Mouse (Mus musculus) forebrain, embryonic 10.5 days (tissue): ENCODE results near the gene Gm45233. TPM values are rescaled to one million over a fixed set of nuclear protein-coding genes. Genes with fewer than 3 reads are reported as not detected.
"Not testable (repeated sequence)": the region's sequence is repeated elsewhere in the genome, so short reads cannot be mapped to it uniquely, and the experiment has no call there.

Source experiments
- DNase-seq: peaks from one replicate; pipeline ENCODE4 v3.0.0-alpha.2; 2017; ENCODE audit warnings: low spot score; ENCODE audit errors: extremely low spot score
- H3K27ac ChIP-seq: fragments of 300-500 bp; sonication (generic); 2 replicates; pipeline ENCODE4 v1.5.1; 2016; ENCODE audit warnings: mild to moderate bottlenecking
- H3K27me3 ChIP-seq: fragments of 300-500 bp; sonication (generic); 2 replicates; pipeline ENCODE4 v1.6.1; 2016; ENCODE audit warnings: mild to moderate bottlenecking; ENCODE audit not compliant: poor library complexity, severe bottlenecking
- H3K36me3 ChIP-seq: fragments of 300-500 bp; sonication (generic); replicated peaks from 2 replicates; pipeline ENCODE4 v1.6.1; 2016; ENCODE audit warnings: mild to moderate bottlenecking, moderate library complexity
- H3K4me1 ChIP-seq: fragments of 300-500 bp; sonication (generic); 2 replicates; pipeline ENCODE4 v1.6.1; 2016
- H3K4me3 ChIP-seq: fragments of 300-500 bp; sonication (generic); 2 replicates; pipeline ENCODE4 v1.5.1; 2016; ENCODE audit warnings: mild to moderate bottlenecking, moderate library complexity
- H3K9me3 ChIP-seq: fragments of 300-500 bp; sonication (generic); 2 replicates; pipeline ENCODE4 v1.6.1; 2016; ENCODE audit warnings: mild to moderate bottlenecking, moderate library complexity
- WGBS: fragments of 180-500 bp; shearing (Covaris S2); methylation state at CpG from one replicate; pipeline ENCODE4 v1.1.7; 2016; 5-methylcytosine and 5-hydroxymethylcytosine counted together
- polyA plus RNA-seq: library from polyadenylated mRNA; unstranded; fragments of >200 nt; fragmentation: Nextera tagmentation; extraction: Ambion mirVana; gene quantifications from 2 replicates; pipeline ENCODE4 v1.2.1, GENCODE M21; 2016

Gm45233 gene
- 0.31 and 0.50 TPM in 2 replicates for polyA plus RNA-seq

- Histone ChIP-seq H3K4me3 (peak within 1 kb of the TSS; percentile 64), H3K4me1 (peaks cover 21% of the 10 kb centered on the region), H3K36me3 (no peaks in the 10 kb centered on the region), H3K27me3 (no peaks in the 10 kb centered on the region; the same call in 1 of the 2 replicates), H3K27ac (peak within 1 kb of the TSS; percentile 88), H3K9me3 (no peaks in the 10 kb centered on the region)
- DNase-seq = peak; percentile 94
- WGBS = 0% methylated on average over 27 of the region's 27 CpGs
Observed at GRCm38 (mm10) chr7:43443917-43444293, at the start of gene Gm45233, which contains the start of gene Etfb. Gene Gm45233, plus strand, starts transcription at chr7:43444128. Gene Etfb, plus strand, starts transcription at chr7:43444083.

- Histone ChIP-seq H3K27ac (no peak overlapping the region), H3K9me3 (0 out of 2 replicates have a peak, but pooled peaks cover 2% of the 10 kb centered on the region), H3K36me3 (no peaks in the 10 kb centered on the region), H3K4me1 (no peaks in the 10 kb centered on the region), H3K27me3 (no peaks in the 10 kb centered on the region), H3K4me3 (no peak overlapping the region)
- no peak for DNase-seq
- WGBS = 93% methylated on average over 2 of the region's 2 CpGs
Observed at GRCm38 (mm10) chr7:43399501-43399900, 44.4 kb upstream of the Gm45233 start.

DNA sequence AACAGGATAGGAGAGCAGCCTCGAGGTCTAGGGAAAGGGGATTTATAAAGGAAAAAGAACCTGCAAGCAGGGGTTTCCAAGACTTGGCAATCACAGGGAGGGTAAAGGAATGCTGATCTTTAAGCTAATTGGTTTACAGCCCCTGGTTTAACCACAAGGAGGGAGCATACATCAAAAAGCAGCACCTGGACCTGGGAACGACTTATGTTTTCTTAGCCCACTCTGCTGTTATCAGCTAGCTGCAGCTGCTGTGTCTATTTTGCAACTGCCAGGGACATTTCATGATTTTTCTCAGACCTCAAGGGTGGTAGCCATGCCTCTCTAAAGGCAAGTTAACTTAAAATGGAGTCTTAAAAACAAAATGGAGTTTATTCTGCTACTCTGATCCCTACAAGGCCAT lies 41.2 kb upstream of the Gm45233 start:
- no peak for DNase-seq
- Histone ChIP-seq H3K27ac (no peak overlapping the region), H3K9me3 (0 out of 2 replicates have a peak, but pooled peaks cover 2% of the 10 kb centered on the region), H3K27me3 (no peaks in the 10 kb centered on the region), H3K4me3 (no peak overlapping the region), H3K36me3 (no peaks in the 10 kb centered on the region), H3K4me1 (no peaks in the 10 kb centered on the region)
- 55% methylated on average over 2 of the region's 2 CpGs for WGBS

GRCm38 (mm10) chr7:43407573-43407972 lies 36.4 kb upstream of the Gm45233 start:
- DNase-seq = no peak
- Histone ChIP-seq H3K27me3 (no peaks in the 10 kb centered on the region), H3K4me1 (peaks cover 4% of the 10 kb centered on the region), H3K9me3 (no peaks in the 10 kb centered on the region), H3K4me3 (no peak overlapping the region), H3K36me3 (no peaks in the 10 kb centered on the region), H3K27ac (no peak overlapping the region)
- 87% methylated on average over 3 of the region's 3 CpGs for WGBS

DNA sequence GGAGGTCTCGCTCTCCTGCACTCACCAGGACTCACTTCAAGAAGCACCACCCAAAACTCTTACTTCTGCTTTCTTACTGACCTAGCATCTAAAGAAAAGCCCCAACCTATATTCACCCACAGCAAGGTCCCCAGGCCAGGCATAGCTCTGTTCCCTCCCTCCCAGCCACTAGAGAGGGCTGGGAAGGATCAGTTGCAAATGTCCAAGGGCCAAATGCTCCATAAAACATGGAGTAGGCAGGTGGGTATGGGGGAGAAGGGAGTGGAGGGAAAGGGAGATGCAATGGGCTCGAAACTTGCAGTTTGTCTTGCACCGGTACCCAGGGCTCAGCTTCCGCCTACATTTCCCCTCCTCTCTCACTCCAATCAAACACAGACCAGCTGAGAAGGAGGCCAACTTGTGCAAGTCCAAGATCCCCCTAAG lies 35.8 kb upstream of the Gm45233 start, which contains the start of gene Siglecg:
Siglecg (plus strand) TSS at position 74 of the 423 bp plus-strand sequence.
- H3K9me3 ChIP-seq = no peaks in the 10 kb centered on the region
- no peak within 1 kb of the TSS for H3K4me3 ChIP-seq
- WGBS = over 99% methylated on average over 4 of the region's 4 CpGs
- H3K27me3 ChIP-seq = no peaks in the 10 kb centered on the region
- no peak for DNase-seq
- H3K4me1 ChIP-seq = peaks cover 4% of the 10 kb centered on the region
- no peak within 1 kb of the TSS for H3K27ac ChIP-seq
- H3K36me3 ChIP-seq = no peaks in the 10 kb centered on the region

- Histone ChIP-seq H3K4me1 (peaks cover 4% of the 10 kb centered on the region), H3K4me3 (no peak overlapping the region), H3K27ac (no peak overlapping the region), H3K36me3 (no peaks in the 10 kb centered on the region), H3K9me3 (no peaks in the 10 kb centered on the region), H3K27me3 (no peaks in the 10 kb centered on the region)
- no peak for DNase-seq
- WGBS = 86% methylated on average over 3 of the region's 3 CpGs
Observed at GRCm38 (mm10) chr7:43409084-43409483, 34.8 kb upstream of the Gm45233 start.

DNA sequence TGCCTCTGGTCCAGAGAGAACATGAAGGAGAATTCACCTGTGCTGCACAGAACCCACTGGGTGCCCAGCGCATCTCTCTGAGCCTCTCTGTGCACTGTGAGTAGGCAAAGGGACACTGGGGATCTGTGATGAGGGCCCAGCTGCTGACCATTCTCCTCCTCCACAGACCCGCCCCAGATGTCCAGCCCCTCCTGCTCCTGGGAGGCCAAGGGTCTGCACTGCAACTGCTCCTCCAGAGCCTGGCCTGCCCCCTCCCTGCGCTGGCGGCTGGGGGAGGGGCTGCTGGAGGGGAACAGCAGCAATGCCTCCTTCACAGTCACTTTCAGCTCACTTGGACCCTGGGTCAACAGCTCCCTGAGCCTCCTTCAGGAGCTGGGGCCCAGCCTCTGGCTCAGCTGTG lies 32.2 kb upstream of the Gm45233 start:
- not testable (repeated sequence) for DNase-seq
- WGBS = 26% methylated on average over 4 of the region's 4 CpGs

DNA sequence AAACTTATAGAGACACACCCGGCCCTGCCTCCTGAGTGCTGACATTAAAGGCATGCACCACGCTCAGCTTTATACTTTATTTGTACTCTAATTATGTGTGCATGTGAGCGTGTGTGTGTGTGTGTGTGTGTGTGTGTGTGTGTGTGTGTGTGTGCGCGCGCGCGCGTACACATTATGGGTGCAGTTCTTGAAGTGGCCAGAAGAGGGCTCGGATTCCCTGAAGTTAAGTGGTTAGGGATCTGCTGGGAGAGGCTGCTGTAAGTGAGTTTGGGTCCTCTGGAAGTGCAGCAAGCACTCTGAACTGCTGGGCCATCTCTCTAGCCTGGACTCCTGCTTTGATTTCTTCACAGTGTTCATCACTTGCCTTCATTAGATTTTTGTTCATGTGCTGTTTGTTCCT lies 26.6 kb upstream of the Gm45233 start:
- 89% methylated on average over 10 of the region's 10 CpGs for WGBS
- no peak for DNase-seq

More for the DNA sequence above, 32.2 kb upstream of the Gm45233 start:
- not testable (repeated sequence) for H3K27ac ChIP-seq, H3K27me3 ChIP-seq, H3K4me1 ChIP-seq, H3K4me3 ChIP-seq, H3K36me3 ChIP-seq, H3K9me3 ChIP-seq

DNA sequence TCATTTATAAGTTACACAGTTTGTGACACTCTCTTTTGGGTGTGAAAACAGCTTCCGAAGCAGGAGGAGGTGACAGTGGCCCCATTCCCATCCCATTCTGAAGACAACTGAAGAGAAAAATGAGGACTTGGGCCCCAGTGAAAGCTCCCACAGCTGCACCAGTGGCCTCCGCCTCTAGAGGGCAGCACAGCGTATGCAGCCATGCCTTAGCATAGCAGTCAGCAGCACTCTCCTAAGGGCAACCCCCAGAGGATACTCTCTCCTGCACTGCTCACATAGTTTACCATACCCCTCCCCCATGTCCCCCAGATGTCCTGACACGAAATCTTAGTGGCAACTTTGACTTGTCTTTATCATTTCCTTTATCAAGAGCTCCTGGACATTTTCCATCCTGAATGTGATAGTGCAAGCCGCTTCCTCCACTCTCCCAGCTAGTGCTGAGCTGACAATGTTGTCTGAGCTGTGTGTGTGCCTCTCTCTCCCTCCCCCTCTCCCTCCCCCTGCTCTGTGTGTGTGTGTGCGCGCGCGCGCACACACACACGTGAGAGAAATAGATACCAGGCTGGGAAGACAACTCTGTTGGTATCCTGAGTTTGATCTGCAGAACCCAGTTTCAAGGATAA lies 20.8 kb upstream of the Gm45233 start:
- Histone ChIP-seq H3K4me1 (peaks cover 7% of the 10 kb centered on the region), H3K27me3 (no peaks in the 10 kb centered on the region), H3K27ac (no peak overlapping the region), H3K4me3 (peak overlapping the region; percentile 27; the same call in 1 of the 2 replicates), H3K9me3 (no peaks in the 10 kb centered on the region), H3K36me3 (no peaks in the 10 kb centered on the region)
- WGBS = 11% methylated on average over 11 of the region's 11 CpGs
- DNase-seq = peak; percentile 78

More for the DNA sequence above, 26.6 kb upstream of the Gm45233 start:
- H3K27ac ChIP-seq = no peak overlapping the region
- H3K4me3 ChIP-seq = no peak overlapping the region
- no peaks in the 10 kb centered on the region for H3K4me1 ChIP-seq
- H3K27me3 ChIP-seq = no peaks in the 10 kb centered on the region
- peaks cover 7% of the 10 kb centered on the region for H3K9me3 ChIP-seq
- no peaks in the 10 kb centered on the region for H3K36me3 ChIP-seq

DNA sequence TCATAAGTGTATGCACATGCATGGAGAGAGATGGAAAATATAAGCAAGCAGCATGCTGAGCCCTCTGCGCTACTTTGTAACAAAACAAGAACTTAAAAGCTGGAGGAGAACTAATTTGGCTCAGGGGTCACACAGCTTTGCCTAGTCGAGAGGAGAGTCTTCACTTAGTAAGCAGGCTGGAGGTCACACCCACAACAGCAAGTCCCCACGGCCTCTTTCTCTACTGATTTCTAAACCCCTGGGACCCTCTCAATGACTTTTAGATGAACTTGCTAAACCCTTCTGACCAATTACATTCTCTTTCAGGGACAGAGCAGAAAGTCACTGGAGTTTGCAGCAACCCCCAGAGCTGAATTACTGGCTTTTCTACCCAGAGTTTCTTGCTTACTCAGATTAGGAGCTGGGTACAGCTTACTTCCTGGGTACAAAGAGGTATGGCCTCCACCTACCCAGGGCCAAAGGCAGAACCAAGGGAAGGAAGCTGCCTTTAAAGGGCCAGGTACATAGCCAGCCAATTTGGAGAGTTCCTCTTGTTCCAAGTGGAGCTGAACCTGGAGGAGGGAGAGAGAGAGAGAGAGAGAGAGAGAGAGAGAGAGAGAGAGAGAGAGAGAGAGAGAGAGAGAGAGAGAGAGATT lies 19.8 kb upstream of the Gm45233 start:
- peaks cover 7% of the 10 kb centered on the region for H3K4me1 ChIP-seq
- no peaks in the 10 kb centered on the region for H3K36me3 ChIP-seq
- DNase-seq = no peak
- no peak overlapping the region for H3K4me3 ChIP-seq
- H3K9me3 ChIP-seq = no peaks in the 10 kb centered on the region
- H3K27ac ChIP-seq = no peak overlapping the region
- H3K27me3 ChIP-seq = no peaks in the 10 kb centered on the region
- 60% methylated on average over 3 of the region's 3 CpGs for WGBS

GRCm38 (mm10) chr7:43427406-43427805 lies 16.5 kb upstream of the Gm45233 start, which contains the start of gene Lim2:
Gene Lim2, plus strand, starts transcription at chr7:43427670.
- Histone ChIP-seq H3K4me3 (no peak within 1 kb of the TSS), H3K9me3 (no peaks in the 10 kb centered on the region), H3K36me3 (no peaks in the 10 kb centered on the region), H3K27me3 (no peaks in the 10 kb centered on the region), H3K27ac (no peak within 1 kb of the TSS), H3K4me1 (peaks cover 7% of the 10 kb centered on the region)
- no peak for DNase-seq
- 79% methylated on average over 8 of the region's 8 CpGs for WGBS

DNA sequence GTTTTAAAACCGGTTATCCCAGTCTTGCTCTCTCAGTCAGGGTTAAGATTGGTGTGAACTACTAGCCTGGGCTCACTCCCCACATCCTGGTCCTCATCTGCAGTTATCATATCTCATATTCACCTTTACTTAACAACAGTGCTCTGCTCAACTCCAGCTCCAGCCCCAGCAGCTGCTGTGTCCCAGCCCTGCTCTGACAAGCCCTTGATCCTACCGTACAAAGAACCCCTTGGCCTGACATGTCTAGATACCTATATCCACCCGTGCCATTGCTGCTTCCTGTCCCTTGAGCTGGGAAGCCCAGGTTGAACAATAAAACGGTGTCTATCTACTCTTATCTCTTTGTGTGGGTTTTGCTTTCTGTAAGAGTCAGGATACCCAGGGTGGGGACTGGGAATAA lies 14.4 kb upstream of the Gm45233 start:
- H3K36me3 ChIP-seq = no peaks in the 10 kb centered on the region
- no peaks in the 10 kb centered on the region for H3K4me1 ChIP-seq
- H3K9me3 ChIP-seq = no peaks in the 10 kb centered on the region
- DNase-seq = no peak
- no peak overlapping the region for H3K27ac ChIP-seq
- whole genome bisulfite sequencing = 64% methylated on average over 4 of the region's 4 CpGs
- no peak overlapping the region for H3K4me3 ChIP-seq
- no peaks in the 10 kb centered on the region for H3K27me3 ChIP-seq

DNA sequence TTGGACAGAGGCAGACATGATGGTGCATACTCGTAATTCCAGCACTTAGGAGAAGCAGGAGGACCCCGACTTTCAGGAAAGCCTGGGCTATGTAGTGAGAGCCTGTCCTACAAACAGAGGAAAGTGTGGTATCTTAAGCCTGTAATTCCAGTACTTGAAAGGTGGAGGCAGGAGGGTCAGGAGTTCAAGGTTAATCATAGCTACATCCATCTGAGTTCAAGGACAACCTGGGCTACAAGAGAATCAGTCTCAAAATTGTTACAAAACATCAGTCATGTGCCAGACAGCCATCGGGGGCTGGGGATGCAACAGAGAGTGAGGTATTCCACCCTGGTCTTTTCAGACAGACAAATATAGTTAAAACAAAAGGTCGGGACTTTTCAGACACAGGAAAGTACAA lies 11.0 kb upstream of the Gm45233 start:
- 83% methylated on average over 4 of the region's 4 CpGs for WGBS
- Histone ChIP-seq H3K4me3 (no peak overlapping the region), H3K9me3 (no peaks in the 10 kb centered on the region; the same call in 1 of the 2 replicates), H3K4me1 (no peaks in the 10 kb centered on the region), H3K36me3 (no peaks in the 10 kb centered on the region), H3K27ac (no peak overlapping the region), H3K27me3 (no peaks in the 10 kb centered on the region)
- no peak for DNase-seq
